Comparison of ENCODE assay signal across 18 mouse cellular contexts in genomic region chr2:167744080-167744479, GRCm38 (mm10). TPM values are rescaled to one million over a fixed set of nuclear protein-coding genes. Genes with fewer than 3 reads are reported as not detected.
DNase-seq lines count a peak whose midpoint lies in the region; ATAC-seq and TF ChIP-seq lines count a peak whose summit lies in the region.
"Had no signal": no experiment of that assay in that cellular context is flagged by ENCODE, and none has a peak within 500 bp of the region (broad histone marks: within the 10 kb centered on the region; RNA-seq: fewer than 3 reads in every experiment).

No protein-coding gene starts in this region.

- no peak for DNase-seq in hindbrain, embryonic 10.5 days (ENCODE audit: low spot score)
- no peak for DNase-seq in hindbrain, embryonic 14.5 days (ENCODE audit: low spot score)
- peak; percentile 54 for DNase-seq in lung, postnatal 36 days
- DNase-seq in lung, adult 2 months, result no peak
- no peak for DNase-seq in right cerebral cortex, postnatal 14 days
- DNase-seq: adrenal gland, adult 2 months; cerebellum, adult 11 months; cerebellum, postnatal 10 days; forebrain, postnatal 0 days; liver, embryonic 13.5 days; midbrain, embryonic 14.5 days; thymus, adult 2 months had no signal

- no peak for TF ChIP-seq POLR2A in lung, adult 2 months (IDR thresholded peaks at IDR 0.05; ENCODE audit: borderline replicate concordance, extremely low read depth, low read depth, low read length)

- H3K9me3 ChIP-seq in hindbrain, embryonic 10.5 days, result no peaks in the 10 kb centered on the region
- no peaks in the 10 kb centered on the region for H3K9me3 ChIP-seq in hindbrain, embryonic 14.5 days (ENCODE audit: control insufficient read depth, low read length)
- no peaks in the 10 kb centered on the region for H3K9me3 ChIP-seq in embryonic facial prominence, embryonic 13.5 days
- H3K9me3 ChIP-seq in midbrain, embryonic 16.5 days (replicated peaks; ENCODE audit: control insufficient read depth, low read length, poor library complexity, severe bottlenecking), result no peaks in the 10 kb centered on the region
- H3K9me3 ChIP-seq: heart, embryonic 15.5 days; kidney, embryonic 15.5 days; limb, embryonic 12.5 days; liver, embryonic 13.5 days; neural tube, embryonic 15.5 days had no signal

- H3K27ac ChIP-seq in hindbrain, embryonic 10.5 days, result peak overlapping the region; percentile 59
- no peak overlapping the region for H3K27ac ChIP-seq in hindbrain, embryonic 14.5 days
- H3K27ac ChIP-seq in embryonic facial prominence, embryonic 13.5 days, result 0 out of 2 replicates have a peak overlapping the region, but pooled peaks have one; percentile 22
- no peak overlapping the region for H3K27ac ChIP-seq in midbrain, embryonic 16.5 days (ENCODE audit: low read length)
- H3K27ac ChIP-seq: heart, embryonic 15.5 days; kidney, embryonic 15.5 days; limb, embryonic 12.5 days; liver, embryonic 13.5 days; neural tube, embryonic 15.5 days had no signal

- peaks cover 71% of the 10 kb centered on the region for H3K4me1 ChIP-seq in hindbrain, embryonic 10.5 days (replicated peaks)
- H3K4me1 ChIP-seq in hindbrain, embryonic 14.5 days (replicated peaks; ENCODE audit: control insufficient read depth, insufficient read depth, low read length), result peaks cover 13% of the 10 kb centered on the region; the same call in 1 of the 2 replicates
- H3K4me1 ChIP-seq in lung, adult 2 months (ENCODE audit: control insufficient read depth, insufficient read depth, low read length), result no peaks in the 10 kb centered on the region; the same call in 1 of the 2 replicates
- H3K4me1 ChIP-seq in embryonic facial prominence, embryonic 13.5 days, result peaks cover 54% of the 10 kb centered on the region
- no peaks in the 10 kb centered on the region; the same call in 1 of the 2 replicates for H3K4me1 ChIP-seq in midbrain, embryonic 16.5 days (ENCODE audit: control insufficient read depth, insufficient read depth, low read length)

- H3K27me3 ChIP-seq in hindbrain, embryonic 10.5 days (ENCODE audit: insufficient read depth, poor library complexity, severe bottlenecking), result 0 out of 2 replicates have a peak, but pooled peaks cover 9% of the 10 kb centered on the region
- no peaks in the 10 kb centered on the region for H3K27me3 ChIP-seq in hindbrain, embryonic 14.5 days (ENCODE audit: control insufficient read depth, insufficient read depth, low read length)
- H3K27me3 ChIP-seq in embryonic facial prominence, embryonic 13.5 days, result no peaks in the 10 kb centered on the region
- no peaks in the 10 kb centered on the region for H3K27me3 ChIP-seq in midbrain, embryonic 16.5 days (ENCODE audit: control insufficient read depth, insufficient read depth, low read depth, low read length)
- H3K27me3 ChIP-seq: heart, embryonic 15.5 days; kidney, embryonic 15.5 days; limb, embryonic 12.5 days; liver, embryonic 13.5 days; neural tube, embryonic 15.5 days had no signal

- no peak overlapping the region for H3K4me2 ChIP-seq in hindbrain, embryonic 14.5 days (replicated peaks)
- no peak overlapping the region for H3K4me2 ChIP-seq in embryonic facial prominence, embryonic 13.5 days
- no peak overlapping the region for H3K4me2 ChIP-seq in midbrain, embryonic 16.5 days (ENCODE audit: low read length)
- H3K4me2 ChIP-seq: heart, embryonic 15.5 days; kidney, embryonic 15.5 days; limb, embryonic 12.5 days; liver, embryonic 13.5 days; neural tube, embryonic 15.5 days had no signal

- ATAC-seq in hindbrain, embryonic 14.5 days (ENCODE audit: low FRiP score), result no peak
- ATAC-seq in embryonic facial prominence, embryonic 13.5 days (ENCODE audit: insufficient number of reproducible peaks, insufficient read depth, low FRiP score, low TSS enrichment, low read depth), result no peak
- no peak for ATAC-seq in midbrain, embryonic 16.5 days
- ATAC-seq: forebrain, postnatal 0 days had no signal

- TF ChIP-seq CTCF in lung, adult 2 months (IDR thresholded peaks at IDR 0.05; ENCODE audit: insufficient read depth, low read length), result no peak

- WGBS in hindbrain, embryonic 10.5 days, result 57% methylated on average over 1 of the region's 1 CpGs
- WGBS in hindbrain, embryonic 14.5 days, result 71% methylated on average over 1 of the region's 1 CpGs
- 41% methylated on average over 1 of the region's 1 CpGs for WGBS in lung, adult 2 months
- WGBS in embryonic facial prominence, embryonic 13.5 days, result 81% methylated on average over 1 of the region's 1 CpGs
- 75% methylated on average over 1 of the region's 1 CpGs for WGBS in midbrain, embryonic 16.5 days

- H3K36me3 ChIP-seq in hindbrain, embryonic 10.5 days, result no peaks in the 10 kb centered on the region
- H3K36me3 ChIP-seq in hindbrain, embryonic 14.5 days (replicated peaks; ENCODE audit: control insufficient read depth, insufficient read depth), result no peaks in the 10 kb centered on the region
- no peaks in the 10 kb centered on the region for H3K36me3 ChIP-seq in embryonic facial prominence, embryonic 13.5 days
- no peaks in the 10 kb centered on the region for H3K36me3 ChIP-seq in midbrain, embryonic 16.5 days (ENCODE audit: control insufficient read depth, insufficient read depth, low read length)
- H3K36me3 ChIP-seq: heart, embryonic 15.5 days; kidney, embryonic 15.5 days; limb, embryonic 12.5 days; liver, embryonic 13.5 days; neural tube, embryonic 15.5 days had no signal

- no peak overlapping the region for H3K4me3 ChIP-seq in hindbrain, embryonic 10.5 days
- H3K4me3 ChIP-seq in hindbrain, embryonic 14.5 days (replicated peaks; ENCODE audit: low read length), result no peak overlapping the region
- no peak overlapping the region for H3K4me3 ChIP-seq in lung, adult 2 months (replicated peaks; ENCODE audit: extremely low read depth, low read depth, low read length)
- H3K4me3 ChIP-seq in embryonic facial prominence, embryonic 13.5 days, result no peak overlapping the region
- H3K4me3 ChIP-seq in midbrain, embryonic 16.5 days (ENCODE audit: low read depth, low read length), result no peak overlapping the region
- H3K4me3 ChIP-seq: heart, embryonic 15.5 days; kidney, embryonic 15.5 days; limb, embryonic 12.5 days; liver, embryonic 13.5 days; neural tube, embryonic 15.5 days had no signal

- H3K9ac ChIP-seq in hindbrain, embryonic 14.5 days, result no peak overlapping the region
- 0 out of 2 replicates have a peak overlapping the region, but pooled peaks have one; percentile 27 for H3K9ac ChIP-seq in embryonic facial prominence, embryonic 13.5 days
- no peak overlapping the region for H3K9ac ChIP-seq in midbrain, embryonic 16.5 days (ENCODE audit: low read depth, low read length)
- H3K9ac ChIP-seq: forebrain, postnatal 0 days; heart, embryonic 15.5 days; kidney, embryonic 15.5 days; limb, embryonic 12.5 days; liver, embryonic 13.5 days; neural tube, embryonic 15.5 days had no signal

RNA-seq across cellular contexts. Expression of gene Tmem189, which starts 54.5 kb away (rescaled TPM):
- polyA plus RNA-seq in hindbrain, embryonic 10.5 days (2016; fragmentation: Nextera tagmentation; extraction: Ambion mirVana), result 41.2 and 43.8 TPM in 2 replicates
- 33.9 and 37.5 TPM in 2 replicates for polyA plus RNA-seq in hindbrain, embryonic 14.5 days (2014; fragmentation: Nextera tagmentation; extraction: Ambion mirVana)
- 113 and 138 TPM in 2 replicates for polyA plus RNA-seq in lung, adult 2 months (2012; rRNA removed)
- 39.3 and 41.3 TPM in 2 replicates for polyA plus RNA-seq in embryonic facial prominence, embryonic 13.5 days (2015; fragmentation: Nextera tagmentation; extraction: Ambion mirVana)
- polyA plus RNA-seq in midbrain, embryonic 16.5 days (2015; fragmentation: Nextera tagmentation; extraction: Ambion mirVana), result 29.7 and 30.3 TPM in 2 replicates

RNA-seq across cellular contexts. Expression of gene Cebpb, which starts 55.4 kb away (rescaled TPM):
- 1.1 and 1.5 TPM in 2 replicates for polyA plus RNA-seq in hindbrain, embryonic 10.5 days (2016; fragmentation: Nextera tagmentation; extraction: Ambion mirVana)
- 3.5 and 3.6 TPM in 2 replicates for polyA plus RNA-seq in hindbrain, embryonic 14.5 days (2014; fragmentation: Nextera tagmentation; extraction: Ambion mirVana)
- 295 and 767 TPM in 2 replicates for polyA plus RNA-seq in lung, adult 2 months (2012; rRNA removed)
- polyA plus RNA-seq in embryonic facial prominence, embryonic 13.5 days (2015; fragmentation: Nextera tagmentation; extraction: Ambion mirVana), result 2.3 and 10.1 TPM in 2 replicates
- 0.37 and 0.60 TPM in 2 replicates for polyA plus RNA-seq in midbrain, embryonic 16.5 days (2015; fragmentation: Nextera tagmentation; extraction: Ambion mirVana)

Comparison
In these comparisons a context has a peak if more than half of its experiments do, and no peak if none do; other contexts are left out.
1. H3K27ac ChIP-seq: peak in hindbrain, embryonic 10.5 days (single experiment) and embryonic facial prominence, embryonic 13.5 days (single experiment); none in hindbrain, embryonic 14.5 days (single experiment) and midbrain, embryonic 16.5 days (single experiment).
2. RNA of gene Cebpb, which starts 55.4 kb away (polyA plus RNA-seq): 295 to 767 TPM in lung, adult 2 months; 3.5 to 3.6 TPM in hindbrain, embryonic 14.5 days, 2.3 to 10.1 TPM in embryonic facial prominence, embryonic 13.5 days, 1.1 to 1.5 TPM in hindbrain, embryonic 10.5 days and 0.37 to 0.60 TPM in midbrain, embryonic 16.5 days; every median in the first group is over 10 times any median in the second.